Mouse (Mus musculus): ENCODE data around the gene Traf1. TPM values are rescaled to one million over a fixed set of nuclear protein-coding genes. Genes with fewer than 3 reads are reported as not detected.

The Traf1 gene
- total and polyA plus RNA-seq, 2 experiments from 2014 or later: 1.4 to 3.0 TPM

GRCm38 (mm10) chr2:34901726-34902125 lies 59.8 kb downstream of the Traf1 start:
- no peak overlapping the region for H3K27ac ChIP-seq (ENCODE audit: low read depth, low read length)
- TF ChIP-seq CTCF (IDR thresholded peaks at IDR 0.05): no peak
- H3K9me3 ChIP-seq (ENCODE audit: low read length): no peaks in the 10 kb centered on the region
- H3K36me3 ChIP-seq (ENCODE audit: insufficient read depth, low read length): no peaks in the 10 kb centered on the region
- H3K27me3 ChIP-seq (ENCODE audit: insufficient read depth, low read length): no peaks in the 10 kb centered on the region
- H3K4me2 ChIP-seq (ENCODE audit: low read depth, low read length, poor library complexity, severe bottlenecking): no peak overlapping the region
- H3K4me1 ChIP-seq (ENCODE audit: insufficient read depth, low read length): peaks cover 5% of the 10 kb centered on the region; the same call in 1 of the 2 replicates
- ATAC-seq (ENCODE audit: low FRiP score): no peak
- DNase-seq (ENCODE audit: low spot score): no peak
- WGBS: 80% methylated on average over 4 of the region's 4 CpGs
- H3K4me3 ChIP-seq (ENCODE audit: low read depth, low read length): no peak overlapping the region
- no peak overlapping the region for H3K9ac ChIP-seq (replicated peaks; ENCODE audit: low read length, poor library complexity, severe bottlenecking)

GRCm38 (mm10) chr2:34900412-34900811 lies 61.2 kb downstream of the Traf1 start:
- Histone ChIP-seq H3K4me2 (ENCODE audit: low read depth, low read length, poor library complexity, severe bottlenecking) (no peak overlapping the region), H3K4me3 (ENCODE audit: low read depth, low read length) (no peak overlapping the region), H3K36me3 (ENCODE audit: insufficient read depth, low read length) (no peaks in the 10 kb centered on the region), H3K27me3 (ENCODE audit: insufficient read depth, low read length) (no peaks in the 10 kb centered on the region), H3K9ac (replicated peaks; ENCODE audit: low read length, poor library complexity, severe bottlenecking) (no peak overlapping the region), H3K27ac (ENCODE audit: low read depth, low read length) (no peak overlapping the region), H3K4me1 (ENCODE audit: insufficient read depth, low read length) (peaks cover 5% of the 10 kb centered on the region; the same call in 1 of the 2 replicates), H3K9me3 (ENCODE audit: low read length) (no peaks in the 10 kb centered on the region)
- DNase-seq (ENCODE audit: low spot score) (no peak), ATAC-seq (ENCODE audit: low FRiP score) (no peak)
- WGBS: 78% methylated on average over 1 of the region's 1 CpGs
- no peak for TF ChIP-seq CTCF (IDR thresholded peaks at IDR 0.05)

DNA sequence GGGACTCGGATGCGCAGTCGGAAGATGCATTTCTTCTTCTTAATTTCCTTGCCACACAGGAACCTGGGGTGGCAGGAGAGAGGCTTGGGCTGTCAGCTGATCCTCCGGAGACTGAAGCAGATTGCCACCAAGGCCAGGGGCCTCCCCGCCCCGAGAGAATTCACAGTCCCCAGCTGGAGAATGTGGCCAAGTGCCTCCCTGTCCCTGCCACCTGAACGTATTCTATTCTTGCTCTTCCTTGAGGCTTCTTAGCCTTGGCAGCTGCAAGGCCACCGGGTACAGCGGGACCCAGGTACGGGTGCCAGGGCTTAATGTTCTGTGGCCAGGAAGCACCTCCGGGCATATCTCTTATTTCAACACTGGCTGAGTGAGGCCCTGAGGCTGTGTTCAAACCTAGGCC lies 61.9 kb downstream of the Traf1 start:
- Histone ChIP-seq H3K4me3 (ENCODE audit: low read depth, low read length) (no peak overlapping the region), H3K4me2 (ENCODE audit: low read depth, low read length, poor library complexity, severe bottlenecking) (no peak overlapping the region), H3K4me1 (ENCODE audit: insufficient read depth, low read length) (peaks cover 5% of the 10 kb centered on the region; the same call in 1 of the 2 replicates), H3K9ac (replicated peaks; ENCODE audit: low read length, poor library complexity, severe bottlenecking) (no peak overlapping the region), H3K27ac (ENCODE audit: low read depth, low read length) (no peak overlapping the region), H3K27me3 (ENCODE audit: insufficient read depth, low read length) (no peaks in the 10 kb centered on the region), H3K9me3 (ENCODE audit: low read length) (no peaks in the 10 kb centered on the region), H3K36me3 (ENCODE audit: insufficient read depth, low read length) (no peaks in the 10 kb centered on the region)
- DNase-seq (ENCODE audit: low spot score): no peak
- no peak for ATAC-seq (ENCODE audit: low FRiP score)
- 89% methylated on average over 11 of the region's 11 CpGs for WGBS
- TF ChIP-seq CTCF (IDR thresholded peaks at IDR 0.05): no peak

DNA sequence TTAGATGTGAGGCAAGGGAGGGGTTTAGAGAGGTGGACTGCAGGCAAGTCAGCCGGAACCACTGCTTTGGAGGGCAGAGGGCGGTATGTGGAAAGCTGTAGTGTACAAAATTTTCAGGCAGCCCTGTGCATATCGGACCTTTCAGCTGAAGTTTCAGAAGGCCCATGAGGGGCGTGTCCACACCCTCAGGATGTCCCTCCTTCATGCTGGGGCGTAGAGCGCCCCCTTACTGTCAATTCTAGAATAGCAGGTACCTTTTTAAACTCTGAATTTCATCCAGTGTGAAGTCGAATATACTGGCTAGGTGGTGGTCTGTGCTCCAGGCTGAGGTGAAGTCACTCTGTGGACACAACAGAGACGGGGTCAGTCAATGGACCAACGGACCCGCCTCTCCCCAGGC lies 63.8 kb downstream of the Traf1 start:
- H3K27me3 ChIP-seq (ENCODE audit: insufficient read depth, low read length): no peaks in the 10 kb centered on the region
- TF ChIP-seq CTCF (IDR thresholded peaks at IDR 0.05): peak; percentile 52
- H3K9ac ChIP-seq (replicated peaks; ENCODE audit: low read length, poor library complexity, severe bottlenecking): no peak overlapping the region
- no peak overlapping the region for H3K4me3 ChIP-seq (ENCODE audit: low read depth, low read length)
- DNase-seq (ENCODE audit: low spot score): peak; percentile 15
- H3K4me1 ChIP-seq (ENCODE audit: insufficient read depth, low read length): no peaks in the 10 kb centered on the region
- H3K4me2 ChIP-seq (ENCODE audit: low read depth, low read length, poor library complexity, severe bottlenecking): no peak overlapping the region
- WGBS: 23% methylated on average over 10 of the region's 10 CpGs
- no peak overlapping the region for H3K27ac ChIP-seq (ENCODE audit: low read depth, low read length)
- ATAC-seq (ENCODE audit: low FRiP score): no peak
- H3K9me3 ChIP-seq (ENCODE audit: low read length): no peaks in the 10 kb centered on the region
- H3K36me3 ChIP-seq (ENCODE audit: insufficient read depth, low read length): no peaks in the 10 kb centered on the region

DNA sequence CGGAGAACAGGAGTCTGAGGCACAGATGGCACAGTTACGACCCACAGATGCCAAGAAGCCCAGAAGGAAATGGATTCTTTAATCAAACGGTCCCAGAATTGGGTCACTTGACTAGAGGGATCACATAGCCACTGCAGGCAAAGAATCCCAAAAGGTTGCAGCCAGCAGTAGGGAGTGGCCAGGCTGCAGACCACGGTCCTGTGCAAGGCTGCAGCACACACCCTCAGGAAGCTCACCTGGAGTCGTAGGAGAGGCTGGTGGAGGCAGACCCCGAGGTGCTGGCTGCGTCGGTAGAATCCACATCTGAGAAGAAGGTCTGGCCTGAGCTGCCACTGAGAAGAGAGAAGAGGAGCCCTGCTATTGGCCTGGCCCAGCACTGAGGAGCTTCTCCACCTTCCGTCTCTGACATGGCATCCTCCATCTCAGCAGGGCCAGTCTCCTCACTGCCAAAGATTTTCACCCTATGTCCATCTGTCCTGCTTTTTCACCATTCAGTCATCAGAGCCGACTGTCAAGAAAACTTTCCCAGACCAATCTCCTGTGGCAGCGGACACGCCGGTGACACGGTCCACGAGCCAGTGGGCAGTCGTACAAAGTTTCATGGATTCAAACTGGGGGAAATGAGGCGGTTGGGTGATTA lies 64.6 kb downstream of the Traf1 start:
- Histone ChIP-seq H3K4me3 (ENCODE audit: low read depth, low read length) (no peak overlapping the region), H3K9ac (replicated peaks; ENCODE audit: low read length, poor library complexity, severe bottlenecking) (no peak overlapping the region), H3K9me3 (ENCODE audit: low read length) (no peaks in the 10 kb centered on the region), H3K4me2 (ENCODE audit: low read depth, low read length, poor library complexity, severe bottlenecking) (no peak overlapping the region), H3K36me3 (ENCODE audit: insufficient read depth, low read length) (no peaks in the 10 kb centered on the region), H3K27ac (ENCODE audit: low read depth, low read length) (no peak overlapping the region), H3K4me1 (ENCODE audit: insufficient read depth, low read length) (no peaks in the 10 kb centered on the region), H3K27me3 (ENCODE audit: insufficient read depth, low read length) (no peaks in the 10 kb centered on the region)
- no peak for ATAC-seq (ENCODE audit: low FRiP score)
- 87% methylated on average over 17 of the region's 17 CpGs for WGBS
- no peak for TF ChIP-seq CTCF (IDR thresholded peaks at IDR 0.05)
- DNase-seq (ENCODE audit: low spot score): no peak

GRCm38 (mm10) chr2:34895503-34896113 lies 66.0 kb downstream of the Traf1 start:
- H3K9me3 ChIP-seq (ENCODE audit: low read length): no peaks in the 10 kb centered on the region
- H3K4me2 ChIP-seq (ENCODE audit: low read depth, low read length, poor library complexity, severe bottlenecking): no peak overlapping the region
- 80% methylated on average over 19 of the region's 19 CpGs for WGBS
- no peak for TF ChIP-seq CTCF (IDR thresholded peaks at IDR 0.05)
- no peaks in the 10 kb centered on the region for H3K27me3 ChIP-seq (ENCODE audit: insufficient read depth, low read length)
- no peak overlapping the region for H3K4me3 ChIP-seq (ENCODE audit: low read depth, low read length)
- no peaks in the 10 kb centered on the region for H3K4me1 ChIP-seq (ENCODE audit: insufficient read depth, low read length)
- H3K36me3 ChIP-seq (ENCODE audit: insufficient read depth, low read length): no peaks in the 10 kb centered on the region
- H3K27ac ChIP-seq (ENCODE audit: low read depth, low read length): no peak overlapping the region
- no peak overlapping the region for H3K9ac ChIP-seq (replicated peaks; ENCODE audit: low read length, poor library complexity, severe bottlenecking)
- DNase-seq (ENCODE audit: low spot score): no peak
- ATAC-seq (ENCODE audit: low FRiP score): no peak

Data from midbrain, postnatal 0 days (tissue).